ENCODE assay signal across 11 mouse cellular contexts in the genomic region with DNA sequence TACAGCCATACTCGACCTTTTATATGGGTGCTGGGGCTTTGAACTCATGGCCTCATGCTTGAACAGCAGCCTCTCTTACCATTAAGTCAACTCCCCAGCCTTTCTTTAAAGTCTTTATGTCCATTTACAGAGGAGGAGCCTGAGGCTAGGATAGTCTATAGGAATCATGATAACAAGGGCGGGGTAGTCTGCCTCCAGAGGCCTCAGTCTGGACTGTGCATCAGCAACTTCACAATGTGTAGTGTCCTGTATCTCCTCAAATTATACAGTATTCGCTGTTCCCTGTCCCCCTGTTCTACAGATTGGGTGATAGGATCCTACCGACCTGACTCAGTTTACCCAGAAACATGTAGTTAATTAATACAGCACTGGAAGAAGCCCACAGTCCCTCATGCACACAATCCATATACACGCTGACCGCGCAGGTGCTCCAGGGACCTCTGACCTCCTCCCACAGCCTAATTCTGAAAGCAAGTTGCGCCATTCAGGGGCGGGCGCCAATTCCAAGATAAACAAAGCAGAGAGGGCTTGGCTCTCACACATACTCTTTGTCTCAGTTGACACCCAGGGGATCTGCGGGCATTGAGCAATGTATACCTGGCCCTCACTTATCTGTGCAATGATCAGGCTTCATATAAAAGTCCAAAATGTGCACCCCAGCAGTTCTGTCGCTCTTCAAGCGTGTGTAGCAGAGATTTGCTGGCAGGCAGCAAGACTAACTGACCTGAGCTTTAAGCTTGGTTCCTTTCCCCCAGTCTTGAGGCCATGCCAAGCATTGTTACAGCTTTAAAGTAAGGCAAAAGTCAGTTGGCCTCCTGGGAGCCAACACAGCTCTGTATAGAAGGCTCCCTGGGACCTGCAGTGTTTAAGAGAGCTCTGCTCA.
DNase-seq lines count a peak whose midpoint lies in the region; ATAC-seq and TF ChIP-seq lines count a peak whose summit lies in the region.
"Had no signal": no experiment of that assay in that cellular context is flagged by ENCODE, and none has a peak within 500 bp of the region (broad histone marks: within the 10 kb centered on the region; RNA-seq: fewer than 3 reads in every experiment).

No protein-coding gene starts in this region.

- no peaks in the 10 kb centered on the region for H3K9me3 ChIP-seq in intestine, postnatal 0 days (ENCODE audit: control insufficient read depth)
- no peaks in the 10 kb centered on the region for H3K9me3 ChIP-seq in forebrain, embryonic 13.5 days (replicated peaks)
- H3K9me3 ChIP-seq: limb, embryonic 13.5 days; neural tube, embryonic 12.5 days had no signal

- H3K9ac ChIP-seq in intestine, postnatal 0 days (ENCODE audit: low read depth, low read length) = no peak overlapping the region
- no peak overlapping the region for H3K9ac ChIP-seq in forebrain, embryonic 13.5 days
- H3K9ac ChIP-seq: limb, embryonic 13.5 days; neural tube, embryonic 12.5 days had no signal

- no peak overlapping the region for H3K4me3 ChIP-seq in intestine, postnatal 0 days (ENCODE audit: low read depth, low read length)
- H3K4me3 ChIP-seq in forebrain, embryonic 13.5 days = no peak overlapping the region
- H3K4me3 ChIP-seq: limb, embryonic 13.5 days; neural tube, embryonic 12.5 days had no signal

- peak overlapping the region; percentile 46 for H3K27ac ChIP-seq in intestine, postnatal 0 days (ENCODE audit: low read depth, low read length)
- no peak overlapping the region for H3K27ac ChIP-seq in forebrain, embryonic 13.5 days
- H3K27ac ChIP-seq: hindbrain, postnatal 0 days; limb, embryonic 13.5 days; neural tube, embryonic 12.5 days had no signal

- no peak for TF ChIP-seq CTCF in intestine, postnatal 0 days (IDR thresholded peaks at IDR 0.05; ENCODE audit: low read depth)

- peak overlapping the region; percentile 27; the same call in 1 of the 2 replicates for H3K4me2 ChIP-seq in intestine, postnatal 0 days (replicated peaks; ENCODE audit: low read depth)
- no peak overlapping the region for H3K4me2 ChIP-seq in forebrain, embryonic 13.5 days
- H3K4me2 ChIP-seq: limb, embryonic 13.5 days; neural tube, embryonic 12.5 days had no signal

- H3K27me3 ChIP-seq in intestine, postnatal 0 days (replicated peaks; ENCODE audit: control insufficient read depth, insufficient read depth, low read length) = no peaks in the 10 kb centered on the region
- no peaks in the 10 kb centered on the region for H3K27me3 ChIP-seq in forebrain, embryonic 13.5 days
- H3K27me3 ChIP-seq: limb, embryonic 13.5 days; neural tube, embryonic 12.5 days had no signal

- peak; percentile 41 to 48 for DNase-seq in kidney, postnatal 25 days
- no peak for DNase-seq in kidney, adult 9 months
- peak; percentile 99 for DNase-seq in fat pad, adult 2 months (ENCODE audit: extremely low read depth, low read depth, low spot score)
- DNase-seq in lung, postnatal 4 days = peak; percentile 60 to 70
- no peak for DNase-seq in cerebellum, adult 8-10 months
- no peak for DNase-seq in spleen, postnatal 10 days (ENCODE audit: low spot score in 2 of 2)

- peaks cover 3% of the 10 kb centered on the region; the same call in 1 of the 2 replicates for H3K36me3 ChIP-seq in intestine, postnatal 0 days (ENCODE audit: control insufficient read depth, insufficient read depth)
- no peaks in the 10 kb centered on the region for H3K36me3 ChIP-seq in forebrain, embryonic 13.5 days (ENCODE audit: poor library complexity, severe bottlenecking)
- H3K36me3 ChIP-seq: neural tube, embryonic 12.5 days had no signal

- WGBS in intestine, postnatal 0 days = 36% methylated on average over 13 of the region's 13 CpGs
- WGBS in forebrain, embryonic 13.5 days = 86% methylated on average over 13 of the region's 13 CpGs

- ATAC-seq in intestine, postnatal 0 days = peak; percentile 67
- ATAC-seq in forebrain, embryonic 13.5 days = no peak
- ATAC-seq: hindbrain, postnatal 0 days had no signal

- peaks cover 17% of the 10 kb centered on the region for H3K4me1 ChIP-seq in intestine, postnatal 0 days (replicated peaks; ENCODE audit: control insufficient read depth, insufficient read depth, low read length)
- no peaks in the 10 kb centered on the region for H3K4me1 ChIP-seq in forebrain, embryonic 13.5 days
- H3K4me1 ChIP-seq: neural tube, embryonic 12.5 days had no signal

Comparison
In these comparisons a context has a peak if more than half of its experiments do, and no peak if none do; other contexts are left out.
1. DNase-seq: peak in kidney, postnatal 25 days (2 of 2), fat pad, adult 2 months (single experiment) and lung, postnatal 4 days (2 of 2); none in kidney, adult 9 months (single experiment), cerebellum, adult 8-10 months (single experiment) and spleen, postnatal 10 days (0 of 2).